8 mouse cellular contexts compared by ENCODE assay signal in genomic region chr9:77806842-77807668, GRCm38 (mm10). TPM values are rescaled to one million over a fixed set of nuclear protein-coding genes. Genes with fewer than 3 reads are reported as not detected.
A peak's percentile ranks its signal among the peaks of the same experiment; 100 is the strongest.
DNase-seq lines count a peak whose midpoint lies in the region; ATAC-seq and TF ChIP-seq lines count a peak whose summit lies in the region.

No protein-coding gene starts in this region.

- H3K9me3 ChIP-seq in heart, embryonic 11.5 days (replicated peaks; ENCODE audit: control insufficient read depth, low read length), result no peaks in the 10 kb centered on the region
- H3K9me3 ChIP-seq in kidney, embryonic 16.5 days (ENCODE audit: low read length), result no peaks in the 10 kb centered on the region

- no peak for TF ChIP-seq POLR2A in liver, adult 2 months (IDR thresholded peaks at IDR 0.05; ENCODE audit: extremely low read depth, insufficient read depth, low read length)
- TF ChIP-seq POLR2A in myocyte (IDR thresholded peaks at IDR 0.05; ENCODE audit: insufficient read length, low read depth), result no peak

- H3K27ac ChIP-seq in heart, embryonic 11.5 days (ENCODE audit: low read depth, low read length), result no peak overlapping the region
- peak overlapping the region; percentile 59 for H3K27ac ChIP-seq in kidney, embryonic 16.5 days (ENCODE audit: low read length)
- H3K27ac ChIP-seq in liver, adult 2 months (replicated peaks; ENCODE audit: insufficient read depth, low read depth, low read length), result no peak overlapping the region

- peak overlapping the region; percentile 63 for H3K4me2 ChIP-seq in heart, embryonic 11.5 days
- peak overlapping the region; percentile 47 for H3K4me2 ChIP-seq in kidney, embryonic 16.5 days (replicated peaks; ENCODE audit: low read depth, low read length)
- peak overlapping the region; percentile 94 for H3K4me2 ChIP-seq in myocyte (ENCODE audit: low read depth)

- H3ac ChIP-seq in myocyte (ENCODE audit: control insufficient read depth, insufficient read length), result no peak overlapping the region

- peak; percentile 90 to 92 for DNase-seq in B cell, adult 2 months
- peak; percentile 92 for DNase-seq in brain, adult 2 months (ENCODE audit: low read depth, low spot score)
- peak; percentile 73 for DNase-seq in liver, adult 2 months (ENCODE audit: extremely low read depth, low read depth, low spot score)
- peak; percentile 90 for DNase-seq in splenic B cell, adult 2 months (ENCODE audit: low read depth, low spot score)

- H3K27me3 ChIP-seq in heart, embryonic 11.5 days (ENCODE audit: control insufficient read depth, insufficient read depth, low read length), result no peaks in the 10 kb centered on the region
- no peaks in the 10 kb centered on the region for H3K27me3 ChIP-seq in kidney, embryonic 16.5 days (ENCODE audit: insufficient read depth, low read length)
- no peaks in the 10 kb centered on the region for H3K27me3 ChIP-seq in liver, adult 2 months (ENCODE audit: control insufficient read depth, insufficient read depth, low read length)
- H3K27me3 ChIP-seq in myocyte (ENCODE audit: control insufficient read depth, insufficient read depth, insufficient read length), result no peaks in the 10 kb centered on the region
- H3K27me3 ChIP-seq in splenic B cell, adult 2 months (ENCODE audit: control insufficient read depth, insufficient read depth, low read length, poor library complexity, severe bottlenecking), result no peaks in the 10 kb centered on the region

- peaks cover 2% of the 10 kb centered on the region; the same call in 1 of the 2 replicates for H3K4me1 ChIP-seq in heart, embryonic 11.5 days (ENCODE audit: control insufficient read depth, insufficient read depth, low read length)
- 0 out of 2 replicates have a peak, but pooled peaks cover 9% of the 10 kb centered on the region for H3K4me1 ChIP-seq in kidney, embryonic 16.5 days (ENCODE audit: insufficient read depth, low read length)
- peaks cover 3% of the 10 kb centered on the region for H3K4me1 ChIP-seq in liver, adult 2 months (ENCODE audit: control insufficient read depth, insufficient read depth, low read length)

- peak overlapping the region; percentile 66 for H3K9ac ChIP-seq in heart, embryonic 11.5 days (ENCODE audit: low read depth, low read length)
- peak overlapping the region; percentile 59 for H3K9ac ChIP-seq in kidney, embryonic 16.5 days (replicated peaks; ENCODE audit: low read length)
- 0 out of 2 replicates have a peak overlapping the region, but pooled peaks have one; percentile 6 for H3K9ac ChIP-seq in liver, adult 2 months (ENCODE audit: low read depth, low read length)

- H3K36me3 ChIP-seq in heart, embryonic 11.5 days (ENCODE audit: control insufficient read depth, insufficient read depth, low read length), result no peaks in the 10 kb centered on the region
- no peaks in the 10 kb centered on the region for H3K36me3 ChIP-seq in kidney, embryonic 16.5 days (ENCODE audit: insufficient read depth, low read length)
- peaks cover 2% of the 10 kb centered on the region; the same call in 1 of the 2 replicates for H3K36me3 ChIP-seq in liver, adult 2 months (ENCODE audit: control insufficient read depth, insufficient read depth, low read length)
- no peaks in the 10 kb centered on the region for H3K36me3 ChIP-seq in myocyte (ENCODE audit: control insufficient read depth, insufficient read depth)
- H3K36me3 ChIP-seq in splenic B cell, adult 2 months (ENCODE audit: control insufficient read depth, insufficient read depth, low read length, poor library complexity, severe bottlenecking), result no peaks in the 10 kb centered on the region

- WGBS in heart, embryonic 11.5 days (ENCODE audit: insufficient replicate concordance), result 26% methylated on average over 12 of the region's 12 CpGs
- 23% methylated on average over 12 of the region's 12 CpGs for WGBS in kidney, embryonic 16.5 days
- 11% methylated on average over 12 of the region's 12 CpGs for WGBS in liver, adult 2 months

- no peaks in the 10 kb centered on the region for H3K79me2 ChIP-seq in liver, adult 2 months (ENCODE audit: control insufficient read depth, insufficient read depth, low read length)
- no peaks in the 10 kb centered on the region for H3K79me2 ChIP-seq in myocyte (ENCODE audit: control insufficient read depth, insufficient read depth)

- H3K4me3 ChIP-seq in heart, embryonic 11.5 days (ENCODE audit: low read depth, low read length), result peak overlapping the region; percentile 25
- peak overlapping the region; percentile 30 for H3K4me3 ChIP-seq in kidney, embryonic 16.5 days (ENCODE audit: low read length)
- no peak overlapping the region for H3K4me3 ChIP-seq in liver, adult 2 months (ENCODE audit: insufficient read depth, low read depth, low read length)
- peak overlapping the region; percentile 13 for H3K4me3 ChIP-seq in myocyte

- ATAC-seq in erythroblast, adult 5-6 weeks (replicated peaks; ENCODE audit: low FRiP score, poor library complexity, severe bottlenecking), result peak; percentile 84
- peak; percentile 68; the same call in 1 of the 2 replicates for ATAC-seq in heart, embryonic 11.5 days (replicated peaks; ENCODE audit: insufficient number of reproducible peaks, low FRiP score, low TSS enrichment)
- peak; percentile 91 for ATAC-seq in kidney, embryonic 16.5 days (ENCODE audit: low FRiP score, low TSS enrichment)

- TF ChIP-seq CTCF in liver, adult 2 months (IDR thresholded peaks at IDR 0.05; ENCODE audit: low read depth, low read length), result peak; percentile 78

TF ChIP-seq in myocyte, 11 proteins besides CTCF, POLR2A, EP300 and RAD21:
- TF ChIP-seq MYOD1 (IDR thresholded peaks at IDR 0.05; ENCODE audit: control insufficient read depth in 1 of 3, insufficient read length in 2 of 3, low read depth in 2 of 3) (no peak), E2F4 (IDR thresholded peaks at IDR 0.05; ENCODE audit: insufficient read depth) (no peak), MYOG (IDR thresholded peaks at IDR 0.05; ENCODE audit: control insufficient read depth in 1 of 3, insufficient read depth in 1 of 3, insufficient read length in 2 of 3, low read depth in 2 of 3) (no peak), REST (IDR thresholded peaks at IDR 0.05; ENCODE audit: insufficient read depth, insufficient read length) (no peak), USF1 (IDR thresholded peaks at IDR 0.05; ENCODE audit: low read depth) (no peak), MAX (IDR thresholded peaks at IDR 0.05; ENCODE audit: low read depth) (no peak), CEBPB (IDR thresholded peaks at IDR 0.05; ENCODE audit: insufficient read depth, poor library complexity, severe bottlenecking) (no peak), TCF12 (IDR thresholded peaks at IDR 0.05; ENCODE audit: insufficient read depth, poor library complexity, severe bottlenecking) (no peak), POLR2AphosphoS2 (IDR thresholded peaks at IDR 0.05; ENCODE audit: insufficient read length, low read depth) (no peak), TCF3 (IDR thresholded peaks at IDR 0.05; ENCODE audit: insufficient read length, low read depth) (no peak), SRF (IDR thresholded peaks at IDR 0.05; ENCODE audit: control insufficient read depth, insufficient read length, low read depth) (no peak)

RNA-seq across cellular contexts. Expression of gene Gclc, which starts 52.7 kb away (rescaled TPM):
- 86.1 and 90.7 TPM in 2 replicates for total RNA-seq in erythroblast, adult 5-6 weeks (2015; ENCODE audit: low replicate concordance)
- 92.9 and 131 TPM in 2 replicates for total RNA-seq in erythroblast, adult 5-6 weeks (2017; ENCODE audit: low replicate concordance)
- 12.3 and 13.3 TPM in 2 replicates for polyA plus RNA-seq in heart, embryonic 11.5 days (2014; fragmentation: Nextera tagmentation; extraction: Ambion mirVana)
- 24.0 and 26.8 TPM in 2 replicates for polyA plus RNA-seq in kidney, embryonic 16.5 days (2015; fragmentation: Nextera tagmentation; extraction: Ambion mirVana)
- 122 and 173 TPM in 2 replicates for total RNA-seq in liver, adult 2 months (2014; rRNA removed)
- polyA plus RNA-seq in liver, adult 2 months (2012; rRNA removed), result 125 and 136 TPM in 2 replicates
- 9.0 TPM for polyA plus RNA-seq in myocyte (2012; fragmentation: generic; extraction: Trizol)

Comparison
In these comparisons a context has a peak if more than half of its experiments do, and no peak if none do; other contexts are left out.
1. H3K9ac ChIP-seq: peak in every context shown above with its lines; median percentile 66 in heart, embryonic 11.5 days; 59 in kidney, embryonic 16.5 days; 6 in liver, adult 2 months.